Mouse (Mus musculus): ENCODE data around the gene Mapkapk5.

DNA sequence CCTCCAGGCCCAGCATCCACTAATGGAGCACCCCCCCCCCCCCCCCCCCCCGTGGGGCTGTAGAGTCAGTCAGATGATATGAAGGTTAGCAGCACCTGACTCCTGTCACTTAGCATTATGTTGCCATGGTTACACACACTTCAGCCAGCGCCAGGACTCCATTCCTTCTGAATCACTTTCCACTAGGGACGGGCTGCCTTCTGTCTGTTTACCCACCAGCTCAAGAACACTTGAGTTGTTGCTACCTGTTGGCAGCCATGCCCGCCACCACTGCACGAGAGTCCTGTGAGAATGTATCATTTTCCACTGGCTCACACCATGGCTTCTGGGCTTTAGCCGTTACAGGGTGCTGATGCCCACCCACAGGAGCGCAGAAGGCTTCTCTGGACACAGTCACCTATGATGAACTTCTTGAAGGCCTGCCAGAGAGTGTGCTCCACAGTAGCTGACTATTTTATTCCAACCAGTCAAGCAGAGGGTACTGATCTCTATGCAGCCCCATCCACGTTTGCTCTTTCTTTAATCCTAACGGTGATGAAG, 24.2 kb upstream of the Mapkapk5 start:
- TF ChIP-seq EP300 (IDR thresholded peaks at IDR 0.05; ENCODE audit: insufficient read depth, low read depth, low read length) (no peak), POLR2A (IDR thresholded peaks at IDR 0.05; ENCODE audit: insufficient read depth, low read length) (no peak)

Data from ES-Bruce4 (cell line).